Mouse (Mus musculus) Patski (cell line): Measurements from ENCODE around the gene Dhx37. TPM values are rescaled to one million over a fixed set of nuclear protein-coding genes. Genes with fewer than 3 reads are reported as not detected.
A peak's percentile ranks its signal among the peaks of the same experiment; 100 is the strongest.

Source experiments
- ATAC-seq: fragments of 100-300 bp; one replicate; pipeline ENCODE4 v1.8.0; 2021
- CTCF ChIA-PET: fragments of 350-600 bp; sonication (Branson Sonifier 250); formaldehyde crosslinking; loops from one replicate; lab custom pipeline; 2022; ENCODE audit warnings: inconsistent platforms; lab: Charles Lee
- POLR2A ChIA-PET: fragments of 350-600 bp; sonication (Branson Sonifier 250); formaldehyde crosslinking; loops from one replicate; lab custom pipeline; 2022; ENCODE audit warnings: antibody characterized with exemption, inconsistent platforms; lab: Charles Lee
- DNase-seq: peaks from one replicate; pipeline ENCODE4 v3.0.0-alpha.2; 2011; ENCODE audit warnings: low read depth, low spot score
- H3K27me3 ChIP-seq: fragments of 371-371 bp; one replicate; pipeline ENCODE4 v1.5.1; 2021
- CTCF ChIP-seq: fragments of 100-300 bp; IDR thresholded peaks from one replicate; pipeline ENCODE4 v1.5.1; 2021
- in situ Hi-C: fragments of 300-500 bp; cut with MboI; formaldehyde crosslinking; loops from 3 replicates; pipeline ENCODE4 v1.11.1; 2018; ENCODE audit warnings: low pct_unique_long_range_greater_than_20kb, mixed read lengths
- polyA plus RNA-seq: library from polyadenylated mRNA; unstranded; gene quantifications from one replicate; pipeline ENCODE4 v1.2.3, GENCODE M21; 2021

The Dhx37 gene
- polyA plus RNA-seq, 1 experiment from 2014 or later, result 42.0 TPM

GRCm38 (mm10) chr5:125405546-125406248 is 28.2 kb downstream of the Dhx37 start:
- ATAC-seq (peak; percentile 4), DNase-seq (no peak)
- in situ Hi-C loops, result loop anchor here (5.0 kb wide), 1 partner anchor 72 kb away; the partner anchor contains the start of gene Aacs
- no peaks in the 10 kb centered on the region for H3K27me3 ChIP-seq
- CTCF ChIA-PET, result interaction anchor here (1.2 to 4.6 kb wide), 8 partner anchors 11 to 82 kb away, joined by 3 to 37 read pairs (median 6); no protein-coding TSS in a partner anchor
- no peak for TF ChIP-seq CTCF
- POLR2A ChIA-PET, result interaction anchor here (0.6 to 4.8 kb wide), 7 partner anchors 12 to 44 kb away, joined by 3 to 73 read pairs (median 7); partner anchors contain the start of gene Ubc

GRCm38 (mm10) chr5:125404903-125405545 is 28.9 kb downstream of the Dhx37 start:
- peak; percentile 44 for ATAC-seq
- no peak for TF ChIP-seq CTCF
- no peaks in the 10 kb centered on the region for H3K27me3 ChIP-seq
- ChIA-PET CTCF (interaction anchor here (1.4 to 4.6 kb wide), 4 partner anchors 11 to 38 kb away, joined by 3 to 37 read pairs (median 15); no protein-coding TSS in a partner anchor), POLR2A (interaction anchor here (0.6 to 4.8 kb wide), 6 partner anchors 11 to 45 kb away, joined by 4 to 73 read pairs (median 8); partner anchors contain the start of gene Ubc)
- in situ Hi-C loops, result loop anchor here (5.0 kb wide), 1 partner anchor 72 kb away; the partner anchor contains the start of gene Aacs
- DNase-seq, result no peak

- POLR2A ChIA-PET, result interaction anchor here (4.3 to 4.8 kb wide), 2 partner anchors 11 to 20 kb away, joined by 32 to 73 read pairs; no protein-coding TSS in a partner anchor
- DNase-seq, result no peak
- no peak for TF ChIP-seq CTCF
- CTCF ChIA-PET, result interaction anchor here (2.2 to 4.6 kb wide), 3 partner anchors 10 to 25 kb away, joined by 7 to 37 read pairs (median 23); no protein-coding TSS in a partner anchor
- ATAC-seq, result no peak
- no peaks in the 10 kb centered on the region for H3K27me3 ChIP-seq
- in situ Hi-C loops, result no loop called here
These were observed 29.4 kb downstream of the Dhx37 start for GRCm38 (mm10) chr5:125404536-125404902.

- ChIA-PET CTCF (interaction anchor here (2.2 to 4.6 kb wide), 3 partner anchors 9 to 25 kb away, joined by 7 to 37 read pairs (median 23); no protein-coding TSS in a partner anchor), POLR2A (interaction anchor here (1.2 to 4.8 kb wide), 3 partner anchors 10 to 20 kb away, joined by 3 to 73 read pairs (median 32); no protein-coding TSS in a partner anchor)
- no peak for ATAC-seq
- in situ Hi-C loops, result no loop called here
- H3K27me3 ChIP-seq, result no peaks in the 10 kb centered on the region
- no peak for TF ChIP-seq CTCF
- DNase-seq, result no peak
These were observed 30.1 kb downstream of the Dhx37 start for GRCm38 (mm10) chr5:125403481-125404465.

GRCm38 (mm10) chr5:125402991-125403390 is 30.9 kb downstream of the Dhx37 start:
- no peak for TF ChIP-seq CTCF
- in situ Hi-C loops, result no loop called here
- H3K27me3 ChIP-seq, result no peaks in the 10 kb centered on the region
- ATAC-seq, result no peak
- ChIA-PET CTCF (no interaction called here), POLR2A (interaction anchor here (1.2 kb wide), 1 partner anchor 18 kb away, joined by 3 read pairs; no protein-coding TSS in a partner anchor)
- DNase-seq, result no peak

GRCm38 (mm10) chr5:125402476-125402875 is 31.4 kb downstream of the Dhx37 start:
- ATAC-seq, result no peak
- TF ChIP-seq CTCF, result no peak
- H3K27me3 ChIP-seq, result no peaks in the 10 kb centered on the region
- DNase-seq, result no peak
- CTCF ChIA-PET, result no interaction called here
- in situ Hi-C loops, result no loop called here
- POLR2A ChIA-PET, result interaction anchor here (1.2 kb wide), 1 partner anchor 18 kb away, joined by 3 read pairs; no protein-coding TSS in a partner anchor

GRCm38 (mm10) chr5:125400903-125401302 is 33.0 kb downstream of the Dhx37 start:
- no peak for TF ChIP-seq CTCF
- in situ Hi-C loops, result no loop called here
- POLR2A ChIA-PET, result no interaction called here
- CTCF ChIA-PET, result no interaction called here
- DNase-seq (no peak), ATAC-seq (no peak)
- H3K27me3 ChIP-seq, result no peaks in the 10 kb centered on the region

- TF ChIP-seq CTCF, result no peak
- ChIA-PET CTCF (interaction anchor here (1.4 to 5.4 kb wide), 4 partner anchors 11 to 20 kb away, joined by 3 to 37 read pairs (median 4); no protein-coding TSS in a partner anchor), POLR2A (interaction anchor here (1.1 to 5.7 kb wide), 2 partner anchors 11 to 12 kb away, joined by 3 to 73 read pairs; no protein-coding TSS in a partner anchor)
- ATAC-seq (no peak), DNase-seq (no peak)
- in situ Hi-C loops, result no loop called here
- H3K27me3 ChIP-seq, result no peaks in the 10 kb centered on the region
These were observed 38.9 kb downstream of the Dhx37 start for GRCm38 (mm10) chr5:125395008-125395407.
